23 mouse cellular contexts compared by ENCODE assay signal in the genomic region with DNA sequence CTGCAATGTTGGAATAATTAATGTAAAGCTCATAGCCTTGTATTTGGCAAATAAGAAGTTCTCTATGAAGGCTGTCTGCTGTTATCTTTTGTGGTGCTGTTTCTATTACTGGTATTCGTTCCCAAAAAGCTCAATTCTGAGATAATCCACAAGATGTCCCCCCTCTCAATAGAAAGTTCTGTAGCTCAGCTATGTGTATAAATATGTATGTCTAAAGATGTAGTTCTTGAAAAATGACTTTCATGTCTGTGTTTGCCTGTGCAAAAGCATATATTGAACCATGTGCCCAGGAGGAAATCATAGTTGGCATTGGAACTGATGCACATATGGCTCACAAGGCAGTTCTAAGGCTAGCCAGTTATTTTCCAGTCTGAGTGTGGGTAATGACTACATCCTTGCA.
A peak's percentile ranks its signal among the peaks of the same experiment; 100 is the strongest.
DNase-seq lines count a peak whose midpoint lies in the region; ATAC-seq and TF ChIP-seq lines count a peak whose summit lies in the region.
"Had no signal": no experiment of that assay in that cellular context is flagged by ENCODE, and none has a peak within 500 bp of the region (broad histone marks: within the 10 kb centered on the region; RNA-seq: fewer than 3 reads in every experiment).

No protein-coding gene starts in this region.

- no peak for TF ChIP-seq EP300 in stomach, postnatal 0 days (optimal IDR thresholded peaks at IDR 0.05)

- H3K4me2 ChIP-seq in forebrain, embryonic 14.5 days (ENCODE audit: low read length), result no peak overlapping the region
- H3K4me2 ChIP-seq in kidney, postnatal 0 days (ENCODE audit: low read length), result no peak overlapping the region
- no peak overlapping the region for H3K4me2 ChIP-seq in midbrain, embryonic 16.5 days (ENCODE audit: low read length)
- H3K4me2 ChIP-seq in midbrain, embryonic 13.5 days (replicated peaks), result no peak overlapping the region
- H3K4me2 ChIP-seq in stomach, postnatal 0 days (replicated peaks; ENCODE audit: low read depth), result no peak overlapping the region
- H3K4me2 ChIP-seq: midbrain, embryonic 12.5 days; stomach, embryonic 15.5 days had no signal

- TF ChIP-seq CTCF in kidney, postnatal 0 days (IDR thresholded peaks at IDR 0.05; ENCODE audit: low read depth), result peak; percentile 33; the same call in 1 of the 2 replicates
- TF ChIP-seq CTCF in stomach, postnatal 0 days (IDR thresholded peaks at IDR 0.05; ENCODE audit: low read depth), result peak; percentile 6; the same call in 1 of the 2 replicates

- ATAC-seq in forebrain, embryonic 14.5 days, result no peak
- ATAC-seq in kidney, postnatal 0 days (replicated peaks; ENCODE audit: low FRiP score, low read depth), result no peak
- ATAC-seq in midbrain, embryonic 16.5 days, result peak; percentile 39; the same call in 1 of the 2 replicates
- ATAC-seq in midbrain, embryonic 13.5 days, result no peak
- ATAC-seq in stomach, postnatal 0 days (ENCODE audit: low FRiP score, low TSS enrichment), result no peak
- ATAC-seq: lung, postnatal 0 days had no signal

- 56% methylated on average over 1 of the region's 1 CpGs for WGBS in forebrain, embryonic 14.5 days
- WGBS in forebrain, embryonic 10.5 days, result 72% methylated on average over 1 of the region's 1 CpGs
- WGBS in kidney, postnatal 0 days, result 33% methylated on average over 1 of the region's 1 CpGs
- WGBS in midbrain, embryonic 16.5 days, result 52% methylated on average over 1 of the region's 1 CpGs
- 72% methylated on average over 1 of the region's 1 CpGs for WGBS in midbrain, embryonic 13.5 days
- WGBS in stomach, postnatal 0 days, result 42% methylated on average over 1 of the region's 1 CpGs

- H3K9ac ChIP-seq in forebrain, embryonic 14.5 days (ENCODE audit: low read length), result no peak overlapping the region
- H3K9ac ChIP-seq in kidney, postnatal 0 days (ENCODE audit: low read depth, low read length), result no peak overlapping the region
- no peak overlapping the region for H3K9ac ChIP-seq in midbrain, embryonic 16.5 days (ENCODE audit: low read depth, low read length)
- no peak overlapping the region for H3K9ac ChIP-seq in midbrain, embryonic 13.5 days (replicated peaks)
- no peak overlapping the region for H3K9ac ChIP-seq in stomach, postnatal 0 days (ENCODE audit: low read length)
- H3K9ac ChIP-seq: midbrain, embryonic 12.5 days; stomach, embryonic 15.5 days had no signal

- no peak overlapping the region for H3K27ac ChIP-seq in forebrain, embryonic 14.5 days (ENCODE audit: low read depth, low read length)
- no peak overlapping the region for H3K27ac ChIP-seq in forebrain, embryonic 10.5 days
- no peak overlapping the region for H3K27ac ChIP-seq in kidney, postnatal 0 days
- H3K27ac ChIP-seq in midbrain, embryonic 16.5 days (ENCODE audit: low read length), result no peak overlapping the region
- no peak overlapping the region for H3K27ac ChIP-seq in midbrain, embryonic 13.5 days
- no peak overlapping the region for H3K27ac ChIP-seq in stomach, postnatal 0 days (replicated peaks)
- H3K27ac ChIP-seq: midbrain, embryonic 12.5 days; stomach, embryonic 15.5 days had no signal

- no peaks in the 10 kb centered on the region for H3K9me3 ChIP-seq in forebrain, embryonic 14.5 days (replicated peaks; ENCODE audit: control insufficient read depth, low read length)
- H3K9me3 ChIP-seq in forebrain, embryonic 10.5 days, result no peaks in the 10 kb centered on the region
- no peaks in the 10 kb centered on the region for H3K9me3 ChIP-seq in kidney, postnatal 0 days (replicated peaks; ENCODE audit: low read length)
- H3K9me3 ChIP-seq in midbrain, embryonic 16.5 days (replicated peaks; ENCODE audit: control insufficient read depth, low read length, poor library complexity, severe bottlenecking), result no peaks in the 10 kb centered on the region
- H3K9me3 ChIP-seq in midbrain, embryonic 13.5 days, result no peaks in the 10 kb centered on the region
- H3K9me3 ChIP-seq in stomach, postnatal 0 days (ENCODE audit: control insufficient read depth, low read length), result no peaks in the 10 kb centered on the region
- H3K9me3 ChIP-seq: midbrain, embryonic 12.5 days; stomach, embryonic 15.5 days had no signal

- H3K27me3 ChIP-seq in forebrain, embryonic 14.5 days (replicated peaks; ENCODE audit: control insufficient read depth, insufficient read depth, low read length), result no peaks in the 10 kb centered on the region
- H3K27me3 ChIP-seq in forebrain, embryonic 10.5 days (ENCODE audit: poor library complexity, severe bottlenecking), result no peaks in the 10 kb centered on the region
- H3K27me3 ChIP-seq in kidney, postnatal 0 days (ENCODE audit: insufficient read depth, low read length), result no peaks in the 10 kb centered on the region
- no peaks in the 10 kb centered on the region for H3K27me3 ChIP-seq in midbrain, embryonic 16.5 days (ENCODE audit: control insufficient read depth, insufficient read depth, low read depth, low read length)
- H3K27me3 ChIP-seq in midbrain, embryonic 13.5 days, result no peaks in the 10 kb centered on the region
- H3K27me3 ChIP-seq in stomach, postnatal 0 days (ENCODE audit: control insufficient read depth, insufficient read depth, low read length), result no peaks in the 10 kb centered on the region
- H3K27me3 ChIP-seq: midbrain, embryonic 12.5 days; stomach, embryonic 15.5 days had no signal

- DNase-seq in forebrain, embryonic 14.5 days (ENCODE audit: low spot score), result peak; percentile 16
- no peak for DNase-seq in forebrain, embryonic 10.5 days (ENCODE audit: extremely low spot score, low spot score)
- DNase-seq in kidney, postnatal 0 days (ENCODE audit: low spot score), result no peak
- DNase-seq in kidney, adult 18-20 months, result no peak
- no peak for DNase-seq in stomach, postnatal 0 days (ENCODE audit: low spot score)
- DNase-seq in cerebellum, postnatal 4 days (ENCODE audit: low spot score in 2 of 2), result no peak
- DNase-seq: adrenal gland, adult 8-10 months; cerebellum, adult 11 months; cerebellum, postnatal 25 days; gastrocnemius, postnatal 10 days; heart, adult 11 months; heart, postnatal 36 days; kidney, adult 2 months; kidney, postnatal 14 days; left cerebral cortex, postnatal 4 days; liver; right cerebral cortex, postnatal 14 days had no signal

- H3K4me1 ChIP-seq in forebrain, embryonic 14.5 days (ENCODE audit: control insufficient read depth, insufficient read depth, low read length), result no peaks in the 10 kb centered on the region
- no peaks in the 10 kb centered on the region for H3K4me1 ChIP-seq in forebrain, embryonic 10.5 days
- no peaks in the 10 kb centered on the region for H3K4me1 ChIP-seq in kidney, postnatal 0 days (replicated peaks; ENCODE audit: insufficient read depth, low read length)
- no peaks in the 10 kb centered on the region for H3K4me1 ChIP-seq in midbrain, embryonic 16.5 days (ENCODE audit: control insufficient read depth, insufficient read depth, low read length)
- H3K4me1 ChIP-seq in midbrain, embryonic 13.5 days (replicated peaks), result no peaks in the 10 kb centered on the region
- H3K4me1 ChIP-seq in stomach, postnatal 0 days (replicated peaks; ENCODE audit: control insufficient read depth, insufficient read depth), result no peaks in the 10 kb centered on the region
- H3K4me1 ChIP-seq: midbrain, embryonic 12.5 days; stomach, embryonic 15.5 days had no signal

- no peaks in the 10 kb centered on the region for H3K36me3 ChIP-seq in forebrain, embryonic 14.5 days (ENCODE audit: control insufficient read depth, insufficient read depth, low read length)
- no peaks in the 10 kb centered on the region for H3K36me3 ChIP-seq in forebrain, embryonic 10.5 days (replicated peaks)
- no peaks in the 10 kb centered on the region for H3K36me3 ChIP-seq in kidney, postnatal 0 days (ENCODE audit: insufficient read depth, low read length)
- H3K36me3 ChIP-seq in midbrain, embryonic 16.5 days (ENCODE audit: control insufficient read depth, insufficient read depth, low read length), result no peaks in the 10 kb centered on the region
- H3K36me3 ChIP-seq in midbrain, embryonic 13.5 days, result no peaks in the 10 kb centered on the region
- no peaks in the 10 kb centered on the region for H3K36me3 ChIP-seq in stomach, postnatal 0 days (ENCODE audit: control insufficient read depth, insufficient read depth, low read length)
- H3K36me3 ChIP-seq: midbrain, embryonic 12.5 days; stomach, embryonic 15.5 days had no signal

- H3K4me3 ChIP-seq in forebrain, embryonic 14.5 days (ENCODE audit: low read depth, low read length), result no peak overlapping the region
- H3K4me3 ChIP-seq in forebrain, embryonic 10.5 days, result no peak overlapping the region
- no peak overlapping the region for H3K4me3 ChIP-seq in kidney, postnatal 0 days (replicated peaks; ENCODE audit: low read depth, low read length)
- no peak overlapping the region for H3K4me3 ChIP-seq in midbrain, embryonic 16.5 days (ENCODE audit: low read depth, low read length)
- H3K4me3 ChIP-seq in midbrain, embryonic 13.5 days (replicated peaks), result no peak overlapping the region
- no peak overlapping the region for H3K4me3 ChIP-seq in stomach, postnatal 0 days (ENCODE audit: low read depth, low read length)
- H3K4me3 ChIP-seq: erythroblast, embryonic 14.5 days; midbrain, embryonic 12.5 days; stomach, embryonic 15.5 days had no signal
